Mouse (Mus musculus) adrenal gland, postnatal 10 days (tissue): ENCODE data around the gene Tax1bp1. TPM values are rescaled to one million over a fixed set of nuclear protein-coding genes. Genes with fewer than 3 reads are reported as not detected.
"Not testable (repeated sequence)": the region's sequence is repeated elsewhere in the genome, so short reads cannot be mapped to it uniquely, and the experiment has no call there.

Source experiments
- DNase-seq: peaks from one replicate; pipeline ENCODE4 v3.0.0; 2021; ENCODE audit warnings: mixed read lengths
- long read RNA-seq, 2 experiments: library from polyadenylated mRNA; stranded (forward); transcript quantifications; one replicate each; pipeline ENCODE4 v2.0.0; 2021
- total RNA-seq, 2 experiments: library from RNA; stranded (reverse); gene quantifications; 2 replicates each; pipeline ENCODE4 v1.2.3; 2021

Tax1bp1 gene
- total RNA-seq = 100 to 1,000 TPM; 124 to 138 TPM
- long read RNA-seq, experiment 1, transcript Tax1bp1-201 (18 exons, 3,285 nt) = major isoform, 94 of 158 reads
- long read RNA-seq, experiment 1, partial matches to known transcripts = 43 of 158 reads
- long read RNA-seq, experiment 1, other reads (novel, unspliced or antisense) = 20 of 158 reads
- long read RNA-seq, experiment 2, transcript Tax1bp1-201 (18 exons, 3,285 nt) = major isoform, 85 of 101 reads
- long read RNA-seq, experiment 2, partial matches to known transcripts = 4 of 101 reads
- long read RNA-seq, experiment 2, other reads (novel, unspliced or antisense) = 12 of 101 reads

DNA sequence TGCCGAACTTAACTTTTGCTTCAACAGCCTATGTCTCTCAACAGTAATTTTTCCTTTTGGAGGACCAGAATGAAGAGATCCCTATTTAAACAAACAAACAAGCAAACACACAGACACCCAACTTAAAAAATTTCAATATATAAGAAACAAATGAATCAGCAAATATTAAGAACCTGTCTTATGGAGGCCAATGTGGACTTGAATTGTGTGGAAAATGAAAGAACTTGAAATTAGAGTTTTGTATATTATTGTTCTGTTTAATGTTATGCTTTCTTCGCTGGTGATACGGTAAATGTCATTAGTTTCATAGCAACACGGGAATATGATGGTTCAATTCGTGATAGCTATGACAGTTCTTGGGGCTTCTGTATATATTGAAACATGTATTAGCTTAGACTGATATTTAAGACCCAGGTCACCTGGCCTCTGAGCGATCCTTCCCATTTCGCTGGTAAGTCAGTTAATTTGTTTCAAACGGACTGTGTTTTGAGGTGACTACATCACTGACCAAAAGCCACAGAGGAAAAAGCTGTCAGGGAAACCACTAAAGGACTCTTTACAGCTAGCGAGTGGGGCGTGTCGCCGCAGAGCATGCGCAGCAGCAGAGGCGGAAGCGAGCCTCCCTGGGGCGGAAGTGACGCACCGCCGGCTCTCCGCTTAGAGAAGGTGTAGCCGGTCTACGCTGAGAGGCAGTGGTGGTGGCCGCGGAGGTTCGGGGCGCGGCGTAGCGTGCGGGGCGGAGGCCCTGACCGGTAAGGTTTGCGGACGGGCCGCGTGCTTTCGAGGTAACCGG, at the start of gene Tax1bp1:
TSS of gene Tax1bp1 (plus strand) at position 626 of the 793 bp plus-strand sequence.
- DNase-seq = peak; percentile 96

DNA sequence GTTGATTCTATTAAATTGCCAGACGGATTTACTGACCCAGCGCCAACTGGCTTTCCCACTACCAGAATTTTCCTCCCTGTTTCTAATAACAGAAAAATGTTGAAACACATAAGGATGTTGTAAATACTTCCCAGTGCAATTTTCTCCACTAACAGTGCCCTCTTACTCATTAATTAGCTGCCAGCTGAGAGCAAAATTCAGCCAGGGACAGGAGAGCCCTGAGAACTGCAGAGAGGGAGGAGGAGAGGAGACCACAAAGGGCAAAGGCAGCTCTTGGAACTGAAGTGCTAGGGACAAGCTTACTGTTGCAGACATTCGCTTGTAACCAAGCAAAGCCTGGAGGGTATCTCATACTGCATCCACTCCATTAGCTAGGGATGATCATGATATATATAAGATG, 45.9 kb upstream of the Tax1bp1 start:
- DNase-seq = no peak

DNA sequence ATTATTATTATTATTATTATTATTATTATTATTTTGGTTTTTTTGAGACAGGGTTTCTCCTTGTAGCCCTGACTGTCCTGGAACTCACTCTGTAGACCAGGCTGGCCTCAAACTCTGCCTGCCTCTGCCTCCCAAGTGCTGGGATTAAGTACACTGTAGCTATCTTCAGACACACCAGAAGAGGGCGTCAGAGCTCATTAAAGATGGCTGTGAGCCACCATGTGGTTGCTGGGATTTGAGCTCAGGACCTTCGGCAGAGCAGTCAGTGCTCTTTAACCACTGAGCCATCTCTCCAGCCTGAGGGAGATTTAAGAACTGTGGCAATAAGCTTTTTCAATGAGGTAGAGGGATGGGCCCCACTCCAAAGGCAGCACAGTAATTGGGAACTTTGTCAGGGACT, 43.7 kb upstream of the Tax1bp1 start:
- DNase-seq = not testable (repeated sequence)

DNA sequence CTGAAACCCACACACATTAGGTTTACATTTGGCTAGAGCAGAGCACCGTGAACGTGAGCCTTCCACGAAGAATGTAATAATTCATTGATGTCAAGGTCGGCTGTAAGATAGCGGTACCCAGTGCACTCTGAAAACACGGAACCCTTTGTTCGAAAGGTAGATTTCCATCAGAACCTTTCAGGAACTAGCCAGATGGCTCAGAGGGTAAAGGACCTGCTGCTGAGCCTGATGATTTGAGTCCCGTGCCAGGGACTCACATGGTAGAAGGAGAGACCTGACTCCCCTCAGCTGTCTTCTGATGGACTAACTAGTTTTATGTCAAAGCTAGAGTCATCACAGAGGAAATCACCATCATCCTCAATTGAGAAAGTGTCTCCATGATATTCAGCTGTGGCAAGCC, 41.7 kb upstream of the Tax1bp1 start:
- DNase-seq = no peak

DNA sequence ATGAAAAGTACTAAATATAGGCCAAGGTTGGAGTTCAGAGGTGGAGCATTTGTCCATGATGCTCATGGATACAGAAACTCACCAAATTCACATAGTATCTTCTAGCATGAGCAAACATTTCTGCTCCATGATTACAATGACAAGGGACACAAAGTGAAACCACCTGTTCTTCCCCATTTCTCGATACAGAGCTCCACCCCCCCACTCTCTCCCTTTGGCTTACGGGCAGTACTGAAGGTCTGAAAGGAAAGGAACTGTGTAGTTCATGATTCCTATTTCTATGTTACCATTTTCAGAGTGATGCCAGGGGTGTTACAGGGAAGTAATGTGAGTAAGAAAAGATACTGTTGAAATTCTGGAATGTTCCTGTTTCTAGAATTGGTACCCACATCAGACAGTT, 41.0 kb upstream of the Tax1bp1 start:
- DNase-seq = no peak

- no peak for DNase-seq
Measured at GRCm38 (mm10) chr6:52673706-52674105, 39.8 kb upstream of the Tax1bp1 start.

GRCm38 (mm10) chr6:52674541-52674940, 39.0 kb upstream of the Tax1bp1 start:
- DNase-seq = no peak

- peak; percentile 39 for DNase-seq
Measured at GRCm38 (mm10) chr6:52675222-52675921, 38.2 kb upstream of the Tax1bp1 start.

DNA sequence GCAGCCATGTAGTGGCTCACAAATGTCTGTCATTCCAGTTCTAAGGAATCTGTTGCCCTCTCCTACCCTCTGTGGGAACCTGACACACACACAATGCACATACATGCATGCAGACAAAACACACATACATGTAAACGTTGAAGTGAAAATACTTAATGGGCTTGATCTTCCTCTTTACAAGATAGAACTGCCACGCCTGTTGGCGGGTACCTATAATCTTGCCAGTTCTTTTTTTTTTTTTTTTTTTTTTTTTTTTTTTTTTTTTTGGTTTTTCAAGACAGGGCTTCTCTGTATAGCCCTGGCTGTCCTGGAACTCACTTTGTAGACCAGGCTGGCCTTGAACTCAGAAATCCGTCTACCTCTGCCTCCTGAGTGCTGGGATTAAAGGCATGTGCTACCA, 36.0 kb upstream of the Tax1bp1 start:
- not testable (repeated sequence) for DNase-seq

GRCm38 (mm10) chr6:52679565-52679964, 34.0 kb upstream of the Tax1bp1 start:
- no peak for DNase-seq

- DNase-seq = no peak
Measured at GRCm38 (mm10) chr6:52680458-52681032, 33.0 kb upstream of the Tax1bp1 start.

GRCm38 (mm10) chr6:52681847-52682485, 31.6 kb upstream of the Tax1bp1 start:
- DNase-seq = no peak

DNA sequence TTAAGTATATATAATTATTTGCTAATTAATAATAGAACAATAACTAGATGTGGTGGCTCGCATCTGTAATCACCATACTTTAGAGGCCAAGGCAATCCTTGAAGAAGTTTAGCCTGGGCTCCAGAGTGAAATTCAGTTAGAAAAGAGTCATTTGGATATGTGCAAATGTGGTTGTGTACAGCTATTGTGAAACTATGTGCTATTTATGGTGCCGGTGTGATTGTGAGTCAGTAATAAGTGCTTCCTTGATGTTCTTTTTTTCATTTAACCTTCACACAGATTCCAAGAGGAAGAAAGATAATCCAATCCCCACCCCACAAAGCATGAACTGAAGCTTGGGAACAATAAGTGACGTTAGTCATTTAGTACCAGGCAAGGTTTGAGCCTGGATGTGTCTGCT, 30.9 kb upstream of the Tax1bp1 start:
- DNase-seq = no peak

DNA sequence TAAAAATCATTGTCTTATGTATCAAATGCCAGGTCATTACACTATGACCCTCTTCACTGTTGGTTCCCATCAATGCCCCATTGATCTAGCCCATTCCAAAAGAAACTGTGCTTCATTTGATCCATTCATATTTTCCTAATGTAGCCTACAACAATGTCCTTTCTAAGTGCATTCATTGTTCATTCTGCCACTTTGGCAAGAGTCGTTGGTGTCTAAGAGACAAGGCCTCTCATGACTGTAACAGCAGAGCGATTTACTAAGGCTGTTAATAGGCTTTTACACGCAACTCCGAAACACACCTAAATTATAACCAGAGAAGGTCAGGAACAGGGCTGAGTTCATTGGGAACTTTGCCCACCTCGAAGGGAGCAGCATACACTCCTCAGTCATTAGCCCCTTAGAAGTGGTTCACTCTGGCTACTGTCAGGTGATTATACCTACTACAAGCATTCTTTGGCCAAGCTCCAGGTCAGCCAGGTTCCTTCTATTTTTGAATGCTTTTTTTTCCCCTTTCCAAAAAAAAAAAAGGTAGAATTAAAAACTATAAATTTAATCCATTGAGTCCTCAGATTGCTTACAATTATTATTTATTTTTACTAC, 26.5 kb upstream of the Tax1bp1 start:
- DNase-seq = no peak

- DNase-seq = no peak
Measured at GRCm38 (mm10) chr6:52690365-52690764, 23.2 kb upstream of the Tax1bp1 start.

- DNase-seq = no peak
Measured at GRCm38 (mm10) chr6:52691800-52692199, 21.7 kb upstream of the Tax1bp1 start.

DNA sequence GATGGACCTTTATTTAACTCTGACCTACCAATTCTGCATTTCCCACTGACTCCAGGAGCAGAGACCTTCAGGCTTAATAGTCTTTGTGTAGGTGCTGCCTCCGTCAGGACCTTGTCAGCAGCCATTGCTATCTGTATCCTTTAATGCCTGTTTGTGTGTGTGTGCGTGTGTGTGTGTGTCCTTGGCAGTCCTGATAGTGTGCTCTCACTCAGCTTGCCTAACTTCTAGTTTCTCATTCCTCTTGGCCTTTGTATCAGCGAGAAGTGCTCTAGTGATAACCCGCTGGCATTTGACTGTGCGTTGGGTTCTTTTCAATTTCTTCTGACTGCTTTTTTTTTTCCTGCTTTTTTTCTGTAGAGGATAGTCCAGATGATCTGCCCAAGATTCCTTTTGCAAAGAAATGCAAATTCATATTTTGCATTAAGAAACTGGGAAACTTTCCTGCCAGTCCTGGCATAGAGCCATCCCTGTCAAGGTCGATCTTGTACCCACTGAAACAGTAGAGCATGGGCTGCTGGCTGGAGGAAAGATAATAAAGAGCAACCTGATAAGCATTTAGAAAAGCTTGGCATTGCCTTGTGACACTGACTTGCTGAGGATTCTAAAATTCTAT, 21.0 kb upstream of the Tax1bp1 start:
- peak; percentile 77 for DNase-seq

- no peak for DNase-seq
Measured at GRCm38 (mm10) chr6:52697964-52698535, 15.5 kb upstream of the Tax1bp1 start.

GRCm38 (mm10) chr6:52699050-52699449, 14.5 kb upstream of the Tax1bp1 start:
- no peak for DNase-seq

- DNase-seq = no peak
Measured at GRCm38 (mm10) chr6:52699899-52700298, 13.6 kb upstream of the Tax1bp1 start.

DNA sequence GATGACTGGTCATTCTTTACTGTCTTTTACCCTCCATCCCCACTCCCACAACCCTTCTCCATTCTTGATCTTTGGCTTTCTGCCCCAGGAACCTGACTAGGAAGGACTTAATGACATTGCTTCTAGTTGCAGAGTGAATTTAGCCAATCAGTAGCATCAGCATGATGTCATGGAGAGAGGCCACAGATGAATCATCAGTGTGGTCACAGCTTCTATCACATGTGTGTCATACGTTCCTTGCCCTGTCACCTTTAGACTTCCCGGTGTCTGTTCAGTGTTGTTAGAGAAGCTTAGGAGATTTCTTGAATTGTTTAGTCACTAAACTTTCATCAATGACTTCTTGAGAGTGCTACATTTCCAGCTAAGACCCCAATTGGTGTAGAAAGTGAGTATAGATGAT, 10.3 kb upstream of the Tax1bp1 start:
- no peak for DNase-seq
